Mouse (Mus musculus) R1 (cell line): ENCODE results near the gene Igsf21.
A peak's percentile ranks its signal among the peaks of the same experiment; 100 is the strongest.

Experiments
- DNase-seq: peaks from one replicate; pipeline ENCODE4 v3.0.0-alpha.2; 2018; ENCODE audit warnings: low read depth, low spot score

Igsf21 gene

DNA sequence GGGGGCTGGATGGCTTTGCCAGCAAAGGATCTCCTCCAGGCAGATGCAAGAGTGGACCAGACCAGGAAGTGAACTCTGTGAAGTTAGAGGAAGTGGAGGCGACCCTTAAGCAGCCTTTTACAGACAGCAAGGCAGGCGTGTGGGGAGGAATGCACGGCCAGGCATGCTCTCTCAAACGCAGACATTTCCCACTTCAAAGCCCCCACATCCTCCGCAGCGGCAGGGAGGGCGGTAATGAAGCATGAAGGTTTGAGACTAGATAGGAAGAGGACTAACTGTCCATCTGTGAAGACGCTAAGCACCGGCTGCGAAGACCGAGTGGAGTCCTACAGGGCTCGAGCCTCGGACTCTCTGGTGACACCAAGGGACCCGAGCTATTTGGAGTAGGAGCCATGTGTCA is 46.3 kb downstream of the Igsf21 start:
- no peak for DNase-seq

DNA sequence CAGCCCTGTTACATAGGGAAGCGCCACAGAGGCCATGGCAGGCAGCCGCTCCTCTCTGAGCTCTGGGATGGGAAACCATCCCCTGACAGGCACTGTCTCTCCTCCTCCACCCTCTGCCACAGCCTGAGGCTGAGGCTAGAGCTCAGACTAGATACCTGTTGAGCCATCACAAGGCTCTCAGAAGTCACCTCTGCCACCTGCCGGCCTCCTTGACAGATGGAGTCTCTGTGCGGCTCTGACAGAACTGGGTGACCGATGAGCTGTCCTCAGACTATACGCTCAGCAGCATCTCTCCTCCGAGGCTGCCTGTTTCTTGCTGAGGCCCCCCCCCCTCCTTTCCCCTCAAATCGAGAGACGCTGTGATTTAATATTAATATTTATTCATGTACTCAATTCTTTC is 49.9 kb downstream of the Igsf21 start:
- DNase-seq, result no peak

DNA sequence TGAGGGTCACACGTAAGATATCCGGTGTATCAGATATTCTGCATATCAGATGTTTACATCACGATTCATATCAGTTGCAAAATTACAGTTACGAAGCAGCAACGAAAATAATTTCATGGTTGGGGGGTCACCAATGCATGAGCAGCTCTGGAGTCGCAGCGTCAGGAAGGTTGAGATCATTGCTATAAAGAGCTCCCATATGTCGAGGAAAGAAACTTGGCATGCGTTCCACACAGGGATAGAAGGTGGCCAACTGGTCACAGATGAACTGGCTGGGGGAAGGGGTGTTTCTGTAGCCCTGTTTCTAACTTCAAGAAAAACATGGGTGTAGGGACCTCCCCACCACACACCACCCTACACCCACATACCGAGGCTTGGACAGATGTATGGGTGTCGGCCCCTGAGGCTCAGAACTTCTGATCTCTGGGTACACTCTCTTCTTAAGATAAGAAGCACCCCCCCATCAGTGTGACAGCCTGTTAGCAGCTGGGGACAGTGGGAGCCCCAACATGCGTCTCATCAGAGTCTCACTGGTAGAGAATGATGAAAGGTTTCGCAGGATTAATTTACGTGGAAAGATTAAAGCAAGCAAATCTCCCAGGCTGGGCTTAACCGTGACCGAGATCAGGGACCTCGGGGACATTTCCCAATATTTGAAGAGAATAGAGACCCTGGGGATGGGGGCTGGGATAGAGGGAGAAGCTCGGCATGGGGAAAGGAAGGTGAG is 54.1 kb downstream of the Igsf21 start:
- DNase-seq, result no peak

DNA sequence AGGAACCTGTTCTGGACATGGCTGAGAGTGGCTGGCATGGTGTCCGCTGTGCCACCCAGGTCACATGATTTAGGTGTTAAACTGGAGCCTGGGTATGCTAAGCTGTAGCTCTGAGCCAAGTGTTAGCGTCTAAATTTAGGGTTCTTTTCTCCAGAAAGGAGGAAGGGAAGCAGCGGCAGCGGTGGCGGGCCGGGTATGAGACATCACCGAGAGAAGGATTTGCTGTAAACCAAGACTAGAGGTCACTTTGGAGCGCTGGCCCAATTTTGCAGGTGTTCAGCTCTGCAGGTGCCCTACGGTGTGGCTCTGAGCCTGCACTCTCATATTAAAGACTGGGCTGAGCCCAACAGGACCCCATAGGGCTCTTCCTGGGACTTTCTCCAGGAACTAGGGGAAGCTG is 57.0 kb downstream of the Igsf21 start:
- no peak for DNase-seq

DNA sequence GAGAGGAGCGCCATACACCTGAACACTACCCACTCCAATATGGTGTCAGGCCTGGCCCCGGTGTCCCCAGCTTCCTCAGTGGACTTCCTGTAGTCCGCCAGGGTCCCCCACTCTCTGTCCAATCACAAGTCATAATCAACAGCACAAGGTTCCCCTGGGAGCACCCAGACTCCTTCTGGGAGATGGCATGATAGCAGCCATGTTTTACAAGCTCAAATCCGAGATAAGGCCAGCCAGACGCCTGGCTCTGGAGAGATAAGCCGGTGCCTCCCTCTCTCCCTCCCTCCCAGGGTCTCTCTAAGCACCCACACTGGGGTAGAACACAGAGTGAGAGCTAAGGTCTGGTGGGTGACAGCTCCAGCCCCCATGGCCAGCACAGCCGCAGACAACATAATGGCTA is 58.0 kb downstream of the Igsf21 start:
- DNase-seq, result no peak

DNA sequence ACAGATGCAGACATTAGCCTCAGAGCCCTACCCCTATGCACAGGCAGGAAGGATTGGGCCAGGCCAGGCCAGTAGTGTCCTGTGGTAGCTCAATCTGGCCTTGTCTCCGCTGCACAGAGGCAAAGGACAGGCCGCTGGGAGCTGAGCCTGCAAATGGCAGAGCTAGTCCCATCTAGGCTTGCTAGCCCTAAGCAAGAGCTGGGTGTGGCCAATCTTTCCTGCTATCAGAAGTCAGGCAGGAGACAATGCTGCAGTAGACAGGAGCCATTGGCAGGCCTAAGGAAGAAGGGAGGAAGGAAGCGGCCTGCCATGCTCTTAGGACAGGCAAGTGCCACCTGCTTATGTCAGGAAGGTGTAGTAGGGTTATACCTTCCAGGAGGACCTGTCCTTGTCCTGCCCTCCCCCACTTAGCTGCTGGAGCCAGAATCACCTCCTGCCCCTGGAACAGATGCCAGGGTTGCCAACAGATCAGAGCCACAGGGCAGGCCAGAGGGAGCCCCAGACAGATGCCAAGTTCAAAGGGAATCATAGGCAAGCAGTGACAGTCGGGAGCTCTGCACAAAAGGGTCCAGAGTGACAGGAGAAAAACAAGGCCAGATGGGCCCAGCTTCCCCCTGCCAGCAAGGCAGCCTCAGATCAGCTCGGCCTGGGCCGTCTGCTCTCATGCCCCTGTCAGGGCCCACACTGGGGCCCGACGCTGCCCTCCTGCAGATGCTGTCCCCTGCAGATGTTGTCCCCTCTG is 59.0 kb downstream of the Igsf21 start:
- no peak for DNase-seq

DNA sequence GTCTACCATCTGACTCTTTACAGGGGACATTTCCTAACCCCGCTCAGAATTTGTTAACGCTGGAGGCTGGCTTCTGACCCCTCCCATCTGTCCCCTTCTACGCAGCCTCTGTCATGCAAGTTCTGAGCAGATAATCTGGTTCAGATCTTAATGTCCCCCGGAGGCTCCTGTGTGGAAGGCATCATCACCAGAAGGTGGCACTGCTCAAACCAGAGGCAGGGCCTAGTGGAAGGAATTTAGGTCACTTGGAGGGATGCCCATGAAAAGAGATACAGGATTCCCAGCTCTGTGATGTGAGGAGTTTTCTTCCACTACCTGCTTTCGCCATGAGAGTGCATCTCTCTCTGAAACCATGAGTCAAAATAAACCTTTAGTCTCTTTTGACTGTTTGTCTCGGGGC is 67.0 kb downstream of the Igsf21 start:
- DNase-seq, result peak; percentile 27

DNA sequence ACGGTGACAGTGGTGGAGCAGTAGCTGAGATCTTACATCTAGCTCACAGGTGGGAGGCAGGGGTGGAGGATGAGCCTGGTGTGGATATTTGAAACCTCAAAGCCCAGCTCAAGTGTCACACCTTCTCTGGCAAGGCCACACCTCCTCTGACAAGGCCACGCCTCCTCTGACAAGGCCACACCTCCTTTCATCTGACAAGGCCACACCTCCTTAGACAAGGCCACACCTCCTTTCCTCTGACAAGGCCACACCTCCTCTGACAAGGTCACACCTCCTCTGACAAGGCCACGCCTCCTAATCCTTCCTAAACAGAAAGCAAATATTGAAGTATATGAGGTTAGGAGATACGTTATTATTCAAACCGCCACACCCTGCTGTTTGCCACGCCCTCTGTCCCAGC is 69.5 kb downstream of the Igsf21 start:
- peak; percentile 82 for DNase-seq

DNA sequence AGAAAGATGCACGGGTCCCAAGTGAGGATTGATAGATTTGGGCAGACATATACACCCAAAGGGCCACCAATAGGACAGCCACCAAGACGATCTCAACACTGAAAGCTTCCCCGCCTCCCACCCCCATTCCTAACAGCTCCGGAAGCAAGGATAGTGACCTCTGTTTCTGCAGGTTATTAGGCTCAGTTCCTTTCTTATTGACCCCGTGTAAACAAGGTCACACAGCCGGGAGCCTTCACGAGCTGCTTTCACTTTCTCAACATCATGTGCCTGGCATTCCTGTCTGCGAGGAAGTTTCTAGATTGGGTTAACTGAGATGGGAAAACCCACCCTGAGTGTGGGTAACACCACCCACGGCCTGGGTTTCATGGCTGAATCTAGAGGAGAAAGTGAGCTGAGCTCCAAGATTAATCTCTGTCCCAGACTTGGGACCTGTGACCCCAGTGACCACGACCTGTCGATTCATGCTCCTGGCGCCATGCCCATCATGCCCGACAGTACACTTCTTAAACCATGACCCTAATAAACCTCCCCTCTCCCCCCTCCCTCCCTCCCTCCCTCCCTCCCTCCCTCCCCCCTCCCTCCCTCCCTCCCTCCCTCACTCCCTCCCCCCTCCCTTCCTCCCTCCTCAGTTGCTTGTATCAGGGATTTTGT is 72.7 kb downstream of the Igsf21 start:
- DNase-seq, result peak; percentile 76

DNA sequence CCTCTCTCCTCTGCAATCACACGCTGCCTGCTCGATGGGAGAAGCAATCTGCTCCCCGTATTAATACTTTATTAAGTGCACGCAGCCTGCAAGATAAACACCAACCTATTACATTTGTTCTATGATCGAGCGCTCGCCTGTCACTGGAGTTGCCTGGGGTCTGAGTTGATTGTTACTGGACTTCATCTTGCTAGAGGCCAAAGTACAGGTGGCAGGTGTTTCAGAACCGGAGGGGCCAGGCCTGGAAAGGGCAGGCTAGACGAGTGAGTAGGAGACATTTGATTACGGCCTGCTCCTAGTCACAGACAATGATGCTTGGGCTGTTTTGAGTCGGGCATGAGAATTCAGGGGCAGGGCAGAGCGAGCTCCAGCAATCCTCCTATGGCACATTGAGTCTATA is 73.5 kb downstream of the Igsf21 start:
- no peak for DNase-seq

DNA sequence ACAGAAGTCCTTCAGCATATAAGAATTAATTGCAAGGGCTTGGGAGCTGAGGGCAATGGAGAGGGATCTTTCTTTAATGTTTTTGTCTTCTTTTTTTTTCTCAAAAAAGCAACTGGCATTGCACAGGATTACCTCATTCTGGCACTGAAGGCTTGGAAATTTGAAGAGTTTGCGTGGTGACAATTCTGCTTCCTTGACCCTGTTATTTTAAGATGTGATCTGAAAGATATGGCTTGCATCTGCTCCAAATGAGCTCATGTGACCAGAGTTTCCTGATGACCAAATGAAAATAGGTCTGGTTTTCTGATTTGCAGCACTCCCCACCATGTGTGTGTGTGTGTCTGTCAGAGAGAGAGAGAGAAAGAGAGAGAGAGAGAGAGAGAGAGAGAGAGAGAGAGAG is 74.7 kb downstream of the Igsf21 start:
- DNase-seq, result no peak

DNA sequence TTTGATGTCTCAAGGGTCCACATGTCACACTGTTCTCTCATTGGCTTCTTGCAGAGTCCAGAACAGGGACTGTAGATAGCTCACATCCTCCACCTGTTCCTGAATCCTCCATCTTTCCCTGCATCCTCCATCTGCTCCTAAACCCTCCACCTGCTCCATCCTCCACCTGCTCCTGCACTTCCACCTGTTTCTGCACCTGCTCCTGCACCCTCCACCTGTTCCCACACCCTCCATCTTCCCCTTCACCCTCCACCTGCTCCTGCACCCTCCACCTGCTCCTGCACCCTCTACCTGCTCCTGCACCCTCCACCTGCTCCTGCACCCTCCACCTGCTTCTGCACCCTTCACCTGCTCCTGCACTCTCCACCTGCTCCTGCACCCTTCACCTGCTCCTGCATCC is 75.4 kb downstream of the Igsf21 start:
- no peak for DNase-seq

DNA sequence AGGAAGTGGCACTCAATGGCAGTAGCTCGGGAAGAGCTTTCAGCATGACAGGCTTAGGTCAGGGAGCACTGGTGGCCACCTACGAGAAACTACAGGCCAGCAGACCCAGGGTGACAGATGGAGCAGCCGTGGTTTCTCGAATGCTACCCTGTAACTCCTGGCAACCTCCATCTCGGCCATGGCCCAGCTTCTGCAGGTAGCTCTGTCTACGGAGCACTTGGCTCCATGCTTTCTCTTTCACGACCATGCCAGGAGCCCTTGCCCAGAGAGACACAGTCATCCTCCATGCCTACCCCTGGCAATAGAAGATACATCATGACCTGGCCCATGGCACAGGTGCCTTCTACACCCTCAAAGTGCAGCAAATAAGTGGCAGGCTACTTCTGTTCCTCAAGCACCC is 80.7 kb downstream of the Igsf21 start:
- no peak for DNase-seq

DNA sequence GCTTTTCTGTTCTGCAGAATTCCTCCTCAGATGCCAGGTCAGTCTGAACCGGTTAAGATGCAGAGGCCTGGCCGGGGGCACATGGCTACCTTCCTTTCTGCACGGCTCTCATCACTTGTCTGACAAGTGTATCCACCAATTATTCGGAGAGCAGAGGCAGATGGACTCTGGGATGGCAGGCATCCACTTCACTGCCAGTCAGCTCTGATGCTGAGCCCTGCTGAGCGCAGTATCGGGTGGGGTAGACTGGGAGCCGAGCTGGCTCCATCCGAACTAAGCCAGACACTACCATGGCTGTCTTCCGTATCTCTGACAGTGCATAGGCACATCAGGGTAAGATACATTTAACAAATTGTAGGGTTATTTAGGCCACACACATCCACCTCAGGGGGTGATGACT is 81.9 kb downstream of the Igsf21 start:
- DNase-seq, result no peak

DNA sequence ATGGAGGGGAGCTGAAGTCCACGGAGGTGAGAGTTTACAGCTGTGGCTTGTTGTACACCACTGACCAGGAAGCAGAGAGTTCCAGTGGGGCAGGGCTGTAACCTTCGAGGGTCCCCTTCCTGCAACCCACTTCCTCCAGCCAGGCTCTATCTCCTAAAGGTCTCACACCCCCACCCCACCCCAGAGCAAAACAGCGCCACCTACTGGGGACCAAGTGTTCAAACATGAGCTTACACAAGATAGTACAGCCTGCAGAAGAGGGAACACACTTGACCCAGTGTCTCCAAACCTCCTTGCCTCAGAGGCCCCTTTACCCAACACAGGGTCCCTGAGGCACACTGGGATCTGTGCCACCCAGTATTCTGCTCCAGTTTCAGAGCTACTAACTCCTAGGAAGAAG is 87.0 kb downstream of the Igsf21 start:
- DNase-seq, result peak; percentile 73

DNA sequence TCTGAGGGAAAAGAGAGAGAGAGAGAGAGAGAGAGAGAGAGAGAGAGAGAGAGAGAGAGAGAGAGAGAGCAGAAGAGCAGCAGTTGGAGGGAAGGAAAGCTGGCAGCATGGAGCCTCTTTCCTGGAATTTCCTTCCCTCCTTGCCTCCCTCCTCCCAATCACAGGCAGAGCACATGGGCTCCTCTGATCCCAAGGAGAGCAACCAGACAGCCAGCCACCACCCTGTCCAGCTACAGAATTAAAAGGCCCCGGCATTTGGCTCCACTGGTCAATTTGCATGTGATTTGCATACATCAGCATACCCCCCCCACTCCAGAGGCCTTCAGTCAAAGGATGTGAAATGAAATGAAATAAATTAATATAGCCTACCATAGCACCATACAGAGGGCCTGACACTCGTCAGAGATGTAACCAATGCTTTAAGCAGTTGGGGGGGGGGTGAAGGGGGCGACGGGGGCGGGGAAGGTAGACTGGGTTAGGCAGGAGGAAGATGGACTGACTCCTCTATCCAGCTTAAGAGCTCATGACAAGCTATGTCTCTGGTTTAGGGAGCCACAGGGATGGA is 91.6 kb downstream of the Igsf21 start:
- DNase-seq, result no peak

DNA sequence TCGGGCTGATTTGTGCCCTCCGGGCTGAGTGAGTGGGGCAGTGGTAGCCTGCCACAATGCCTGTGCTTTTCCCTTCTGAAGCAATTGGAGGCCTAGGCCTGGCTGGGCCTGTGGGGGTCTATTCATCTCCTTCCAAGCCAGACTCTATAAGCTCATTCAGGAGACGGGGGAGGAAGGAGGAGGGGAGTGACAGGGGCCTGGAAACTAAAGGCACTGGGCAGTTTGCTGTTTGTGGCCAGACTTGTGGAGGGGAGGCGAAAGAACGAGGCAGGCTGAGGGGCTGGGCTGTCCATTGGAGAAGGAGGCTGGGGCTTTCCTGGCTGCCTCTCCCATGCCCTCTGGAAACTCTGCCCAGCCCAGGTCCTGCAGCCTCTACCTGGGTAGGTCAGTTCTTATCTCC is 92.1 kb downstream of the Igsf21 start:
- no peak for DNase-seq

DNA sequence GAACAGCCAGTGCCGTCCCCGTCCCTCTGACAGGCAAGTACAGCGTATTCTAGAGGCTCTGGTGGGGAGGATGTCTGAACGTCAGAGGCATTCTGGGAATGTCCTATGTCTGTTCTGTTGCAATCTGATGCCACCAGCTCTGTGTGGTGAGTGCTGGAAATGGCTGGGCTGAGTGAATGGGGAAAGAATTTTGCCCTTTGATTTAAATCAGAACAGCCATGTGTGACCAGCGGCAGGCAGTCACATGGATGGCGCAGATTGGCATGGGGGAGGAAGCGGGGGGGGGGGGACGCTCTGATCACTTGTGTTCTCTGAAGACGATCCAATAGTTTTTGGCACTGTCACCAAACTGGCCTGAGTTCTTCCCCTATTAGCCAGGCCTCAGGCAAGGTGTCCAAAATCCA is 92.9 kb downstream of the Igsf21 start:
- no peak for DNase-seq

DNA sequence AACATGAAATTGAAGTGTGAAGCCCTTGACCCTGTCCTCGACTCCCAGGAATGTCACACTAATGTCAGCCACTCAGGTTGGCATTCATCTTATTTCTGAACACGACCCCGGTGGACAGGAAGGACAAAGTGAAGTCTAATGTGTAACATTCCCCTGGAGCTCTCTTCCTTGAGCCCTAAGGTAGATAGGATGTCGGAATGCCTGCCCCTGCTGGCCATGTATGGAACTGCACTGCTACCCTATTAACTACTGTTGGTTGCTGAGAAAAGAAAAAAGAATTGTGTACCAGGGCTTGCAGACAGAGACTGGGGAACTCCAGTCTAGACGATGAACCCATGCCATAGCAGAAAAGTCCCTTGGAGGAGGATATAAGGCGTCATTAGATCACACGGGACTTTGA is 93.5 kb downstream of the Igsf21 start:
- peak; percentile 74 for DNase-seq

DNA sequence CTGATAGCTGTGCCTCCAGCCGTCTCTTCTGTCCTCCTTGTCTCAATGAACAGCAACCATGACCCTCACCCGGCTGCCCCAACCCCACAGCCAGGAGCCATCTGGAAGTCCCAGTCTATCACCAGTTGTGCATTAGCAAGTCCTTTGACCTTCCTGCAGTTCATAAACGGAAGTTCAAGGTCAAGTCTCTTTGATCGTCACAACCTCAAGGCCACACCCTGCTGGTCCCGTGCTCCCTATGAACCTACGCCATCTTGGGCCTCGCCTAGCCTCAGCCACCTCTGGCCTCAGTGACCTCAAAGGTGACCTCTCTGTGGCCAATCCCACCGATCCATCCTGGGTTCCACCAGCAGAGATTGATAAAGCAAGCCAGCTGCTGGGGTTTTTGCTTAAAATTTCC is 96.9 kb downstream of the Igsf21 start:
- peak; percentile 50 for DNase-seq

DNA sequence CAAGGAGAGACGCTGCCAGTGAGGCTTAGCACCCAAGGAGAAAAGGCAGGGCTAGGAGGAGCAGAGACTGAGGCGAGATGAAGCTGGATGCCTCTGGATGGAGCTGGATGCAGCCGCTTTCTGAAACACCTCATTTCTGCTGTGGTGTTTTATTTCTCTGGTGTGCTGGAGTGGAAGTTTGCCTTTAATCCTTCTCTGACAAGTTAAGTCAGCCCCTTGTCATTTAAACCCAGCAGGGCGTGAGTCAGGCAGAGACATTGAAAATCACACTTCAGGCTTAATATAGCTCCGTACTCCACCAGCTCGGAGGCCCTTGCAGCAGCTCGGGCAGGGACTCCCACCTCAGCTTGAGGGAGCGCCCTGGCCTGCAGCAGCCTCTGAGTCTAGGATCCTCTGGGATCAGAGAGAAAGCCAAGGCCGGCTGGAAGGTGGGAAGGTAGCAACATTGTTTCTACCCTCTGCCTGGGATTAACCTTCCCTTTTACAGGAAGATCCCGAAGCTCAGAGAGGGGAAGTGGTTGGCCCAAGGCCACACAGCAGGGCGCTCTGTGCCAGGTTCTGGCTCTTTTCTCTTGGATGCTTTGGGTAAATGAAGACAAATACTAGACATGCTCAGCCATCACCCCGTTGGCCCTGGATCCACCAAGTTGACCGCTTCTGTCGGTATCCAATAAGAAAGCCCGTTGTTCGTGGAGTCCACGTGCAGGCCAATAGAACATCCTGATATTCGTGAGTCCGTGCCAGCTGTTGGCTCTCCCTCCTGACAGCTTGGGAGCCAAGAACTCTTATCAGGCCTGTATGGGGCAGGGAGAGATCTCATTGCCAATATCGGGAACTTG is 98.5 kb downstream of the Igsf21 start:
- peak; percentile 56 for DNase-seq
